Mouse (Mus musculus) forebrain, embryonic 13.5 days (tissue): Measurements from ENCODE around the gene Gsg1. TPM values are rescaled to one million over a fixed set of nuclear protein-coding genes. Genes with fewer than 3 reads are reported as not detected.
A peak's percentile ranks its signal among the peaks of the same experiment; 100 is the strongest.

Experiments
- ATAC-seq: fragments of 200-750 bp; cut with Nextera tagmentation; 2 replicates; pipeline ENCODE4 v1.8.0; 2017
- H3K27ac ChIP-seq: fragments of 300-500 bp; sonication (generic); 2 replicates; pipeline ENCODE4 v1.5.1; 2015; ENCODE audit warnings: inconsistent platforms, mild to moderate bottlenecking, moderate library complexity
- H3K27me3 ChIP-seq: fragments of 300-500 bp; sonication (generic); 2 replicates; pipeline ENCODE4 v1.6.1; 2015; ENCODE audit warnings: mild to moderate bottlenecking, inconsistent platforms
- H3K36me3 ChIP-seq: fragments of 300-500 bp; sonication (generic); 2 replicates; pipeline ENCODE4 v1.6.1; 2015; ENCODE audit warnings: mild to moderate bottlenecking, inconsistent platforms; ENCODE audit not compliant: poor library complexity, severe bottlenecking
- H3K4me1 ChIP-seq: fragments of 300-500 bp; sonication (generic); 2 replicates; pipeline ENCODE4 v1.6.1; 2015; ENCODE audit warnings: inconsistent platforms
- H3K4me2 ChIP-seq: fragments of 300-500 bp; sonication (generic); 2 replicates; pipeline ENCODE4 v1.6.1; 2015; ENCODE audit warnings: inconsistent platforms, mild to moderate bottlenecking, moderate library complexity
- H3K4me3 ChIP-seq: fragments of 300-500 bp; sonication (generic); 2 replicates; pipeline ENCODE4 v1.5.1; 2015; ENCODE audit warnings: mild to moderate bottlenecking, inconsistent platforms
- H3K9ac ChIP-seq: fragments of 300-500 bp; sonication (generic); 2 replicates; pipeline ENCODE4 v1.6.1; 2015; ENCODE audit warnings: mild to moderate bottlenecking, inconsistent platforms
- H3K9me3 ChIP-seq: fragments of 300-500 bp; sonication (generic); replicated peaks from 2 replicates; pipeline ENCODE4 v1.6.1; 2016; ENCODE audit warnings: inconsistent platforms
- WGBS: fragments of 180-500 bp; shearing (Covaris S2); methylation state at CpG from one replicate; pipeline ENCODE4 v1.1.7; 2015; 5-methylcytosine and 5-hydroxymethylcytosine counted together
- polyA plus RNA-seq: library from polyadenylated mRNA; unstranded; fragments of >200 nt; fragmentation: Nextera tagmentation; extraction: Ambion mirVana; gene quantifications from 2 replicates; pipeline ENCODE4 v1.2.1, GENCODE M21; 2015

Gene Gsg1
- polyA plus RNA-seq, 1 experiment from 2014 or later, result 0.41 TPM

- H3K36me3 ChIP-seq, result no peaks in the 10 kb centered on the region
- 87% methylated on average over 6 of the region's 6 CpGs for WGBS
- H3K27ac ChIP-seq, result no peak overlapping the region
- H3K9me3 ChIP-seq, result no peaks in the 10 kb centered on the region
- H3K9ac ChIP-seq, result no peak overlapping the region
- no peak for ATAC-seq
- no peak overlapping the region for H3K4me2 ChIP-seq
- H3K4me3 ChIP-seq, result no peak overlapping the region
- H3K4me1 ChIP-seq, result no peaks in the 10 kb centered on the region
- no peaks in the 10 kb centered on the region for H3K27me3 ChIP-seq
Measured at GRCm38 (mm10) chr6:135276474-135277295, 22.5 kb upstream of the Gsg1 start.

GRCm38 (mm10) chr6:135275231-135275630 lies 21.1 kb upstream of the Gsg1 start:
- 76% methylated on average over 4 of the region's 4 CpGs for WGBS
- Histone ChIP-seq H3K4me1 (no peaks in the 10 kb centered on the region), H3K9ac (no peak overlapping the region), H3K36me3 (no peaks in the 10 kb centered on the region), H3K27me3 (no peaks in the 10 kb centered on the region), H3K4me3 (no peak overlapping the region), H3K27ac (no peak overlapping the region), H3K9me3 (no peaks in the 10 kb centered on the region), H3K4me2 (no peak overlapping the region)
- no peak for ATAC-seq

GRCm38 (mm10) chr6:135273066-135273465 lies 18.9 kb upstream of the Gsg1 start:
- no peak for ATAC-seq
- no peaks in the 10 kb centered on the region for H3K36me3 ChIP-seq
- H3K27me3 ChIP-seq, result no peaks in the 10 kb centered on the region
- no peak overlapping the region for H3K4me2 ChIP-seq
- H3K9me3 ChIP-seq, result no peaks in the 10 kb centered on the region
- H3K27ac ChIP-seq, result no peak overlapping the region
- peaks cover 5% of the 10 kb centered on the region for H3K4me1 ChIP-seq
- no peak overlapping the region for H3K9ac ChIP-seq
- 92% methylated on average over 6 of the region's 6 CpGs for WGBS
- no peak overlapping the region for H3K4me3 ChIP-seq

DNA sequence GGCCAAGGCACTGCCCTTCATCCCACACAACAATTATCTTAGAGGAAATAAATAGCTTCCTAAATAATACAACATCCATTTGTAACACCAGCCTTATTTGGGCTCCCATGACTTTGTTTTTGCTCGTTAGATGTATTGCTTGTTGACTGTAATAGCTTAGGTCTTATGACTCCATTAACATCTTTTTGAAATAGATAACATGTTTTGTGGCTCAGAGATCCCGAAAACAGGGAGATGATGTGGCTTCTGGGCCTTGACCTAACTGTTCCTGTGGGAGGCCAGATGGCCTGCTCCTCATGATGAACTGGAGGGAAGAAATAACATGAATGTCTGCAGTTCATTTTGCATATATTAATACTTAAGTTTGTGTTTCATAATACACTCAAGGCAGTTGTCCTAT lies 17.6 kb upstream of the Gsg1 start:
- Histone ChIP-seq H3K9me3 (no peaks in the 10 kb centered on the region), H3K4me1 (peaks cover 5% of the 10 kb centered on the region)
- 72% methylated on average over 2 of the region's 2 CpGs for WGBS

GRCm38 (mm10) chr6:135269626-135270025 lies 15.5 kb upstream of the Gsg1 start:
- ATAC-seq, result no peak
- Histone ChIP-seq H3K9me3 (no peaks in the 10 kb centered on the region), H3K27me3 (no peaks in the 10 kb centered on the region), H3K4me2 (no peak overlapping the region), H3K36me3 (no peaks in the 10 kb centered on the region), H3K4me3 (no peak overlapping the region), H3K9ac (no peak overlapping the region), H3K4me1 (peaks cover 5% of the 10 kb centered on the region), H3K27ac (no peak overlapping the region)
- WGBS, result 16% methylated on average over 6 of the region's 6 CpGs

More for the DNA sequence above, 17.6 kb upstream of the Gsg1 start:
- no peak for ATAC-seq
- Histone ChIP-seq H3K27me3 (no peaks in the 10 kb centered on the region), H3K36me3 (no peaks in the 10 kb centered on the region), H3K9ac (no peak overlapping the region), H3K4me3 (no peak overlapping the region), H3K4me2 (no peak overlapping the region), H3K27ac (no peak overlapping the region)

DNA sequence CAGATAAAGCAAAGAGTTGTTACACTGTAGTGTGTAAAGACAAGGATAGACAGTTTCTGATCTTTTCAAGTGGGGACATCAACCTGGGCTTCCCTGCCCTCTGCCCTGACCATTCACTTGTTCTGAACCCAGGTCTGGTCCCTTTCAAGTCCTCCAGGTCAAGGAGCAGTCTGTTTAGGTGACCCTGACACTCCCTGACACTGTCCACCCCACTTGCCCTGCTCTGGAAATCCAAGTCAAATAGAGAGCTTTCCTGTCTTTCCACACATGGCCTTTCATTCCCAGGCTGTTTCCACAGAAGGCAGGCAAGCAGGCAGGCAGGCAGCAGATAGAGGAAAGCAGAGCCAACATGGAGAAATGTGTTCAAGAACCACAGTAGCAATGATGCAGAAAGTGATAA lies 14.2 kb upstream of the Gsg1 start:
- 0 out of 2 replicates have a peak, but pooled peaks cover 6% of the 10 kb centered on the region for H3K9me3 ChIP-seq

DNA sequence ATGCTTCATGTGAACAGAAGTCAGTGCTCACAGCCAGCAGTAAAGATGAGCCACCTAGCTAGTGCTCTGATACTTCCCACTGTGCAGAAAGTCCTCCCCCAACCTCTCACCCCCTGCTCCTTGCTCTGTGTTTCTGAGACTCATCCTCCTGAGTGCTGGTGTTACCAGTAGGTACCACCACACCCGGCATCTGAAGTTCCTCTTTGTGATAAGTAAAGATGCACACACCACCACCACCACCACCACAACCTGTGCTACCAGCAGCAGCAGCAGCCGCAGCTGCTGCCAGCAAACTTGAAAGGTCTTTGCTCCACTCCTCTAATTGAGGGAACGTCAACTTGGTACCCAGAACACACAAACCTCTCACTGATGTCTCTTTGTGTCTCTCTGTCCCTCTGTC lies 13.1 kb upstream of the Gsg1 start:
- no peak for ATAC-seq
- Histone ChIP-seq H3K9ac (no peak overlapping the region), H3K4me2 (no peak overlapping the region), H3K4me3 (no peak overlapping the region), H3K9me3 (0 out of 2 replicates have a peak, but pooled peaks cover 6% of the 10 kb centered on the region), H3K4me1 (peaks cover 5% of the 10 kb centered on the region), H3K27me3 (no peaks in the 10 kb centered on the region), H3K36me3 (no peaks in the 10 kb centered on the region), H3K27ac (no peak overlapping the region)
- 89% methylated on average over 3 of the region's 3 CpGs for WGBS

More for the DNA sequence above, 14.2 kb upstream of the Gsg1 start:
- H3K27me3 ChIP-seq, result no peaks in the 10 kb centered on the region
- peaks cover 5% of the 10 kb centered on the region for H3K4me1 ChIP-seq
- H3K4me2 ChIP-seq, result no peak overlapping the region
- no peaks in the 10 kb centered on the region for H3K36me3 ChIP-seq
- H3K9ac ChIP-seq, result no peak overlapping the region
- no peak overlapping the region for H3K4me3 ChIP-seq
- ATAC-seq, result no peak
- no peak overlapping the region for H3K27ac ChIP-seq

DNA sequence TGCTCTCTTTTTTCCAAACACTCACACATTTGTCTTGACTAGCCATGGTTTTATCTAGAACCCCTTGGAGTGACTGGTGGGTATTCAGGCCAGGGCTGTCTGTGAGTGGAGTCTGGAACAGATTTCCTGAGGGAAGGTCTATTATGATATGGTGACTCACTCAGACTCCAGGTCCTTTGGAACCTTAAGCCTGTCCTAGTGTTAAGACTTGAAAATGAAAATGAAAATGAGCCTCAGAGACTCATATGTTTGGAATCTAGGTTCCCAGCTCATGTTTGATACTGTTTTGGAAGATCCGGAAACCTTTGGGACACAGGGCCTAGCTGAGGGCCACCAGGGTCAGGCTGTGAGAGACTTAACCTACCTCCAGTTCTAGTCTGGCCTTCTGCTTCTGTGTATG lies 11.9 kb upstream of the Gsg1 start:
- ATAC-seq, result no peak
- H3K4me1 ChIP-seq, result peaks cover 5% of the 10 kb centered on the region
- no peak overlapping the region for H3K27ac ChIP-seq
- H3K36me3 ChIP-seq, result no peaks in the 10 kb centered on the region
- H3K9me3 ChIP-seq, result 0 out of 2 replicates have a peak, but pooled peaks cover 6% of the 10 kb centered on the region
- H3K4me3 ChIP-seq, result no peak overlapping the region
- 100% methylated on average over 1 of the region's 1 CpGs for WGBS
- H3K4me2 ChIP-seq, result no peak overlapping the region
- no peaks in the 10 kb centered on the region for H3K27me3 ChIP-seq
- H3K9ac ChIP-seq, result no peak overlapping the region

DNA sequence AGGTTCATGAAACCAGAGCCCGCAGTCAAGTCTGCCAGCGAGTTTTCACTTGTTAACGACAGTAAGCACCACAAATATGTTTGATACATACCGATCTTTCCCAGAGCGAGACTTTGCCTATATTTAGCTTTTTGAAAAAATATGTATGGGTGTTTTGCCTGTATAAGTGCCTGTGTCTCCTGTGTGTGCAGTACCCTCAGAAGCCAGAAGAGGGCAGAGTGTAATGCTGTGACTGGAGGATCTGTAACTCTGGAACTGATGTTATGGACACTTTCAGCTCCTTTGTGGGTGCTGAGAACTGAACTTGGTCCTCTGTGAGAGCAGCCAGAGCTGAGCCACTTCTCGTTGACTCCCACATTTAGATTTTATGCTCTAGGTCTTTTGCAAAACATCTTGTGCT lies 10.0 kb upstream of the Gsg1 start:
- ATAC-seq, result no peak
- 0 out of 2 replicates have a peak, but pooled peaks cover 6% of the 10 kb centered on the region for H3K9me3 ChIP-seq
- H3K4me1 ChIP-seq, result no peaks in the 10 kb centered on the region
- no peaks in the 10 kb centered on the region for H3K36me3 ChIP-seq
- no peak overlapping the region for H3K9ac ChIP-seq
- 97% methylated on average over 6 of the region's 6 CpGs for WGBS
- H3K4me2 ChIP-seq, result no peak overlapping the region
- no peak overlapping the region for H3K27ac ChIP-seq
- no peaks in the 10 kb centered on the region for H3K27me3 ChIP-seq
- no peak overlapping the region for H3K4me3 ChIP-seq

DNA sequence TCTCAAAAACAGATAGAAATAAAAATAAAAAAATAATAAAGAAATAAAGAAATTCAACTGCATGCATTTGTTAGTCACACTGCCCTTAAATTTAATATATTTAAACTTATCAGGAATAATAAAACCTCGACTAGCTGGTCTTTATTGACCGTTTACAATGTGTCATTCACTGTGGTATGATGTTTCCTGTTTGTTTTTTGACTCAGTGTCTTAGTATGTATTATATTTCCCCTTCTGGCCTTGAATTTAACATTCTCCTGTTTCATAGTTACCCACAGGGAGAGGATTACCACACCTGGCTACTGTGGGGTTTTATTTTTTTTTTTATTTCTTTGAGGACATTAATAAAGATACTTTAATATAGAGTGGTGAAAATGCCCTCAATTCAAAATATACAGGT lies 8.4 kb upstream of the Gsg1 start:
- Histone ChIP-seq H3K4me2 (no peak overlapping the region), H3K27ac (no peak overlapping the region), H3K27me3 (no peaks in the 10 kb centered on the region), H3K36me3 (no peaks in the 10 kb centered on the region), H3K9ac (no peak overlapping the region), H3K4me3 (no peak overlapping the region), H3K4me1 (no peaks in the 10 kb centered on the region), H3K9me3 (0 out of 2 replicates have a peak, but pooled peaks cover 6% of the 10 kb centered on the region)
- whole genome bisulfite sequencing, result 89% methylated on average over 2 of the region's 2 CpGs
- no peak for ATAC-seq

DNA sequence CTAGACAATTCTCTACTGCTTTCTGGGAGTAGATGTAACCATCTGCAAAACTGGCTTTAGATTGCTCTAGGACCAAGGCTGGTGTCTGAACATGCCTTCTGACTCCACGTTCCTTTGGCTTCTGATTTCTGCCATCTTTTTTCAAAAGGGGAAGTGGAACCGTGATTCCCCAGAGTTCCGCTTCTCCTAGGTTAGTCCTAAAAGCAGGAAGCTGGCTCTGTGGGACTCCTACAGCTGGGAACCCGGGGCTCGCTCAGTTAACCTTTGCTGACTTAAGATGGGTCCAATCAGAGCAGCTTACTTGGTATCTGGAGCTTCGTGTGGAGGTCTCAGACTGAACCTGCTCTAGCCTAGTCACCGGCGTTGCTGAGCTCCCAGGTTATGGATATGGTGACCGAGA lies 7.0 kb upstream of the Gsg1 start:
- Histone ChIP-seq H3K27ac (no peak overlapping the region), H3K27me3 (no peaks in the 10 kb centered on the region), H3K4me1 (no peaks in the 10 kb centered on the region), H3K4me2 (no peak overlapping the region), H3K9me3 (0 out of 2 replicates have a peak, but pooled peaks cover 9% of the 10 kb centered on the region), H3K36me3 (no peaks in the 10 kb centered on the region), H3K9ac (no peak overlapping the region), H3K4me3 (no peak overlapping the region)
- 92% methylated on average over 9 of the region's 9 CpGs for WGBS
- no peak for ATAC-seq

- H3K4me3 ChIP-seq, result no peak overlapping the region
- ATAC-seq, result no peak
- no peak overlapping the region for H3K4me2 ChIP-seq
- H3K36me3 ChIP-seq, result no peaks in the 10 kb centered on the region
- no peak overlapping the region for H3K9ac ChIP-seq
- 90% methylated on average over 6 of the region's 6 CpGs for WGBS
- H3K27me3 ChIP-seq, result no peaks in the 10 kb centered on the region
- H3K27ac ChIP-seq, result no peak overlapping the region
- H3K4me1 ChIP-seq, result no peaks in the 10 kb centered on the region
- 0 out of 2 replicates have a peak, but pooled peaks cover 14% of the 10 kb centered on the region for H3K9me3 ChIP-seq
Measured at GRCm38 (mm10) chr6:135260435-135260834, 6.3 kb upstream of the Gsg1 start.

DNA sequence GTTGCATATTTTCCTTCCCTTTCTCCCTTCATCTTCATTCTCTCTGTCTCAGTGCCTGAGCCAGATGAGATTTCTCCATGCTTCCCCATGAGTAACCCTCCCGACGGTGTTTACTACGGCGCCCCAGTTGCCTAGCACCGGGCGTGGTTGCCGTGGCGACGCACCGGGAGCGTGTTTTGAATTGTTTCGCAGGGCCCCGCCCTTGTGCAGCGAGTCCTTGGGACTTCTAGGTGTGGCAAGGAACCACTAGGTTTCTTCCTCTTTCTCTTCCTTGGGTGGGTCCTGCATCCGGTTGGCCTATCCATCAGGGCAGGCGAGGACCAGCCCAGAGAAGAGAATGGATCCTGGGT lies 1.4 kb downstream of the Gsg1 start:
- no peaks in the 10 kb centered on the region for H3K36me3 ChIP-seq
- H3K9me3 ChIP-seq, result peaks cover 13% of the 10 kb centered on the region; the same call in 1 of the 2 replicates
- peak overlapping the region; percentile 45 for H3K9ac ChIP-seq
- H3K4me1 ChIP-seq, result peaks cover 29% of the 10 kb centered on the region
- WGBS, result 4% methylated on average over 16 of the region's 16 CpGs
- H3K4me2 ChIP-seq, result peak overlapping the region; percentile 61
- H3K4me3 ChIP-seq, result peak overlapping the region; percentile 19
- no peaks in the 10 kb centered on the region for H3K27me3 ChIP-seq
- peak overlapping the region; percentile 54 for H3K27ac ChIP-seq
- peak; percentile 88 for ATAC-seq
